Mouse (Mus musculus): ENCODE measurements around the gene Mbnl1. TPM values are rescaled to one million over a fixed set of nuclear protein-coding genes. Genes with fewer than 3 reads are reported as not detected.
"Not testable (repeated sequence)": the region's sequence is repeated elsewhere in the genome, so short reads cannot be mapped to it uniquely, and the experiment has no call there.

Gene Mbnl1
- polyA plus RNA-seq, 1 experiment from 2014 or later, result 70.2 TPM

GRCm38 (mm10) chr3:60461828-60462521, 10.7 kb upstream of the Mbnl1 start:
- TF ChIP-seq CTCF (IDR thresholded peaks at IDR 0.05; ENCODE audit: low read depth), result no peak
- ATAC-seq (replicated peaks; ENCODE audit: low FRiP score, low read depth) (no peak), DNase-seq (ENCODE audit: low spot score) (no peak)
- no peaks in the 10 kb centered on the region for H3K9me3 ChIP-seq (replicated peaks; ENCODE audit: low read length)
- no peaks in the 10 kb centered on the region for H3K27me3 ChIP-seq (ENCODE audit: insufficient read depth, low read length)
- H3K36me3 ChIP-seq (ENCODE audit: insufficient read depth, low read length), result no peaks in the 10 kb centered on the region
- H3K9ac ChIP-seq (ENCODE audit: low read depth, low read length), result no peak overlapping the region
- no peak overlapping the region for H3K4me2 ChIP-seq (ENCODE audit: low read length)
- H3K4me3 ChIP-seq (replicated peaks; ENCODE audit: low read depth, low read length), result no peak overlapping the region
- 80% methylated on average over 6 of the region's 6 CpGs for WGBS
- no peaks in the 10 kb centered on the region for H3K4me1 ChIP-seq (replicated peaks; ENCODE audit: insufficient read depth, low read length)
- no peak overlapping the region for H3K27ac ChIP-seq

- not testable (repeated sequence) for H3K4me3 ChIP-seq (replicated peaks; ENCODE audit: low read depth, low read length); H3K9ac ChIP-seq (ENCODE audit: low read depth, low read length); H3K36me3 ChIP-seq (ENCODE audit: insufficient read depth, low read length); H3K27ac ChIP-seq; H3K4me2 ChIP-seq (ENCODE audit: low read length); H3K4me1 ChIP-seq (replicated peaks; ENCODE audit: insufficient read depth, low read length); H3K27me3 ChIP-seq (ENCODE audit: insufficient read depth, low read length); ATAC-seq (replicated peaks; ENCODE audit: low FRiP score, low read depth); DNase-seq (ENCODE audit: low spot score); H3K9me3 ChIP-seq (replicated peaks; ENCODE audit: low read length)
- 68% methylated on average over 2 of the region's 3 CpGs for WGBS
These were observed 4.0 kb upstream of the Mbnl1 start for GRCm38 (mm10) chr3:60468667-60469066.

- ATAC-seq (replicated peaks; ENCODE audit: low FRiP score, low read depth); H3K27me3 ChIP-seq (ENCODE audit: insufficient read depth, low read length); H3K4me1 ChIP-seq (replicated peaks; ENCODE audit: insufficient read depth, low read length); DNase-seq (ENCODE audit: low spot score); H3K36me3 ChIP-seq (ENCODE audit: insufficient read depth, low read length); H3K4me2 ChIP-seq (ENCODE audit: low read length); H3K9me3 ChIP-seq (replicated peaks; ENCODE audit: low read length); H3K9ac ChIP-seq (ENCODE audit: low read depth, low read length); H3K27ac ChIP-seq; H3K4me3 ChIP-seq (replicated peaks; ENCODE audit: low read depth, low read length): not testable (repeated sequence)
- 87% methylated on average over 2 of the region's 3 CpGs for WGBS
These were observed 3.3 kb upstream of the Mbnl1 start for GRCm38 (mm10) chr3:60469170-60469805.

DNA sequence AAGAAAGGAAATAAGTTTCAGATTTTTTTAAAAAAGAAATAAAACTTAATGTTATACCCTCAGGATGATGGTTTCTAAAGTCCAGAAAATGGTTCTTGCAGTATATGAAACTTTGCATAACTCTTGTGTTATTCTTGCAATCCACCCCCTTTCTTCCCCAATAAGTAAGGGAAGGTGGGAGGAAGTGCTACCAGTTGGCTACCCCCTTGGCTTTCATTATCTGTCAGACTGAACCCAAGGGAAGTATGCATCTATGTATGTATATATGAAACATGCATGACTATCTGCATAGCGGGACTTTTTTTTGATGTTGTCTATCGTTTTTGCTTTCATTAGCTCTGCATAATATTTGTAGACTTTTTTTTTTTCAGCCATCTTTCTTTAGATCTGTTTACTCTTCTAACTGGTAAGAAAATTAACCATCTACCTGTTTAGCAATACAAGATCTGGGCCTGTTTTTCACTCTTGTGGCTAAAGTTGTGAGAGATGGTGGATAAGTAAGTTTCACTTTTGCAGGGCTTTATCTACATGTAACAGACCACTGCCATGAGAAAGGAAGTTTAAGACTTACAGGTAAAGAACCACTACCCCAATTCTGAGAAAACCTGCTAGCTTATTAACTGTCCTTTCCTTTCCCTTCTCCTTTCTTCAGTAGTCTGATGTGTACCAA, 484 bp upstream of the Mbnl1 start:
- Histone ChIP-seq H3K4me2 (ENCODE audit: low read length) (no peak overlapping the region), H3K9ac (ENCODE audit: low read depth, low read length) (no peak overlapping the region), H3K27me3 (ENCODE audit: insufficient read depth, low read length) (no peaks in the 10 kb centered on the region), H3K4me3 (replicated peaks; ENCODE audit: low read depth, low read length) (no peak overlapping the region), H3K27ac (no peak overlapping the region), H3K36me3 (ENCODE audit: insufficient read depth, low read length) (no peaks in the 10 kb centered on the region), H3K9me3 (replicated peaks; ENCODE audit: low read length) (no peaks in the 10 kb centered on the region), H3K4me1 (replicated peaks; ENCODE audit: insufficient read depth, low read length) (no peaks in the 10 kb centered on the region)
- TF ChIP-seq CTCF (IDR thresholded peaks at IDR 0.05; ENCODE audit: low read depth), result no peak
- no peak for DNase-seq (ENCODE audit: low spot score)
- no peak for ATAC-seq (replicated peaks; ENCODE audit: low FRiP score, low read depth)
- 92% methylated on average over 2 of the region's 2 CpGs for WGBS

DNA sequence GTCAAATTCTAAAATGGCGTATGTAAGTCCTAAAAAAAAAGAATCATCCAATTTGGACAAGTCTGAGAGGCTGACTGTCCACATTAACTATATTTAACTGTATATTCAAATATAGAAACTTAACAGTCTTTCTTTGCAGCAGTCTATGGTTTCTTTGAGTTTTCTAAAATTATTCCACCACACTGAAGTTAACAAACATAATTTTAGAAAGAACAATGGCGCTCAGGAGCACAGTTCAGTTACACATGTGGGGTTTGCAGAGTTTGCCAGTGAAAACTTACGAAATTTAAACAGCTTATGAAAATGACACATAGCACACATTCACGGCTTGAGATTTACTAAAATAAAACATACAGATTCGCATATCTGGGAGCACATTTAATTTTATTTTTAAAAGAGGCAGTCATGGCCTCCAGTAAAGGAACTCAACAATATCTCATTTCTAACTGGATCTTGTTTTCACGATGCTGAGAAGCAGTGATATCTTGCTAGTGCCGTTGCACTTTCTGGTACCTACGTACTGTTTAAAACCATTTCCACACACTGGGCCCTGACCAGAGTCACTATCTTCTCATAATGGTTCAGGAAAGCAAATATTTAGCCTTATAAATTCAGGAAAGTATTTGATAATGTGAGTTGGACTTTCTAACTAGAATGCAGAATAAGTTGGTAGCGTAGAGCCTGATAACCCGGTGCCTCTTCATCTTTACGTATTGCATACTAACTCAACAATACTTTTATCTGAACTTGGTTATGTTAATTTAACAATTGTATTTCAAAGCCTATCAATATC, 1.4 kb downstream of the Mbnl1 start:
- TF ChIP-seq CTCF (IDR thresholded peaks at IDR 0.05; ENCODE audit: low read depth), result no peak
- DNase-seq (ENCODE audit: low spot score) (no peak), ATAC-seq (replicated peaks; ENCODE audit: low FRiP score, low read depth) (no peak)
- Histone ChIP-seq H3K4me1 (replicated peaks; ENCODE audit: insufficient read depth, low read length) (no peaks in the 10 kb centered on the region), H3K9ac (ENCODE audit: low read depth, low read length) (no peak overlapping the region), H3K36me3 (ENCODE audit: insufficient read depth, low read length) (no peaks in the 10 kb centered on the region), H3K27ac (no peak overlapping the region), H3K4me3 (replicated peaks; ENCODE audit: low read depth, low read length) (no peak overlapping the region), H3K9me3 (replicated peaks; ENCODE audit: low read length) (no peaks in the 10 kb centered on the region), H3K27me3 (ENCODE audit: insufficient read depth, low read length) (no peaks in the 10 kb centered on the region), H3K4me2 (ENCODE audit: low read length) (no peak overlapping the region)
- 90% methylated on average over 11 of the region's 11 CpGs for WGBS

- 80% methylated on average over 3 of the region's 3 CpGs for WGBS
- Histone ChIP-seq H3K4me2 (ENCODE audit: low read length) (no peak overlapping the region), H3K4me3 (replicated peaks; ENCODE audit: low read depth, low read length) (no peak overlapping the region), H3K27ac (no peak overlapping the region), H3K27me3 (ENCODE audit: insufficient read depth, low read length) (no peaks in the 10 kb centered on the region), H3K9ac (ENCODE audit: low read depth, low read length) (no peak overlapping the region), H3K4me1 (replicated peaks; ENCODE audit: insufficient read depth, low read length) (no peaks in the 10 kb centered on the region), H3K9me3 (replicated peaks; ENCODE audit: low read length) (no peaks in the 10 kb centered on the region), H3K36me3 (ENCODE audit: insufficient read depth, low read length) (no peaks in the 10 kb centered on the region)
- no peak for TF ChIP-seq CTCF (IDR thresholded peaks at IDR 0.05; ENCODE audit: low read depth)
- DNase-seq (ENCODE audit: low spot score) (no peak), ATAC-seq (replicated peaks; ENCODE audit: low FRiP score, low read depth) (no peak)
These were observed 2.0 kb downstream of the Mbnl1 start for GRCm38 (mm10) chr3:60474654-60474972.
